Mouse (Mus musculus) cortical plate, adult 2 months (tissue): ENCODE measurements around the gene Tbl2.
A peak's percentile ranks its signal among the peaks of the same experiment; 100 is the strongest.

ENCODE experiments used
- CTCF ChIP-seq: fragments of 200-500 bp; IDR thresholded peaks from 2 replicates; pipeline ENCODE4 v1.5.1; 2011; ENCODE audit warnings: mild to moderate bottlenecking, control low read depth, low read length; ENCODE audit not compliant: insufficient read depth; ENCODE audit errors: extremely low read depth
- POLR2A ChIP-seq: fragments of 200-500 bp; IDR thresholded peaks from 2 replicates; pipeline ENCODE4 v1.6.1; 2011; ENCODE audit warnings: mild to moderate bottlenecking, low read length, control low read depth; ENCODE audit not compliant: insufficient read depth; ENCODE audit errors: extremely low read depth

DNA sequence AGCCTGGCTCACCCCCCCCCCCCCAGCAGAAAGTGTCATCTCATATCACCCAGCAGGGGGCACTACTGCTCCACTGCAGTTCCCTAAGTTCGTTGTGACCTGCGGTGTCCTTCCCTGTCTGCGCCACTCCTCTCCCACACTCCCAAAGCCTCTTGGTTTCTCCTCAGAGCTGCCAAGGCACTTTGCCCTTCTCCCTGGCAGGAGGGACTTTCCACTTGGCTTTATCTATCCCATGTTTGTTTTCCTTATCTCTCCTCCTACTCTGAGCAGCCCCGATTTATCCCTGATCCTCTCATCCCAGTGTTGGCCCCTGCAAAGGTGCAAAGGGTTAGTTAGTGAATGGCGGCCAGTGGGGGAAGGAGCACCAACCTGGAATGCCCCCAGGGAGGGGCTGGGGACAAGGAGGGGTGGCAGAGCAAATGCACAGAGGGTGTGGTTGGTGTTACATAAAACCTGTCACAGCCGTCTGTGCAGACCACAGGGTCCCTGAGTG is 30.8 kb upstream of the Tbl2 start:
- TF ChIP-seq CTCF, result peak; percentile 74
- no peak for TF ChIP-seq POLR2A
